Mouse (Mus musculus) spleen, adult 12 weeks (tissue): ENCODE measurements around the gene Rps2.
"Not testable (repeated sequence)": the region's sequence is repeated elsewhere in the genome, so short reads cannot be mapped to it uniquely, and the experiment has no call there.

Source experiments
- DNase-seq: peaks from one replicate; pipeline ENCODE4 v3.0.0; 2022; ENCODE audit warnings: low spot score

Rps2 gene

GRCm38 (mm10) chr17:24717943-24718342, at the start of gene Rps2, which contains the start of gene Rnf151:
Gene Rps2 (plus strand): TSS chr17:24718116.
Gene Rnf151 (minus strand): TSS chr17:24718063.
- no peak for DNase-seq

- DNase-seq, result not testable (repeated sequence)
Measured at GRCm38 (mm10) chr17:24669214-24669544, 48.7 kb upstream of the Rps2 start.

- peak; percentile 92 for DNase-seq
Measured at GRCm38 (mm10) chr17:24669545-24670245, 48.2 kb upstream of the Rps2 start, which contains the start of gene Zfp598. Gene Zfp598 (plus strand): TSS chr17:24669687.

GRCm38 (mm10) chr17:24670246-24670844, 47.6 kb upstream of the Rps2 start:
- no peak for DNase-seq

- no peak for DNase-seq
Measured at GRCm38 (mm10) chr17:24671346-24671745, 46.6 kb upstream of the Rps2 start.

GRCm38 (mm10) chr17:24672141-24672540, 45.8 kb upstream of the Rps2 start:
- DNase-seq, result no peak

GRCm38 (mm10) chr17:24674277-24674676, 43.6 kb upstream of the Rps2 start:
- DNase-seq, result no peak

- DNase-seq, result peak; percentile 60
Measured at GRCm38 (mm10) chr17:24676187-24676586, 41.7 kb upstream of the Rps2 start.

- no peak for DNase-seq
Measured at GRCm38 (mm10) chr17:24676877-24677276, 41.0 kb upstream of the Rps2 start.

- no peak for DNase-seq
Measured at GRCm38 (mm10) chr17:24677500-24678080, 40.3 kb upstream of the Rps2 start.

- DNase-seq, result peak; percentile 29
Measured at GRCm38 (mm10) chr17:24686514-24686913, 31.4 kb upstream of the Rps2 start.

- DNase-seq, result peak; percentile 52
Measured at GRCm38 (mm10) chr17:24687146-24687595, 30.7 kb upstream of the Rps2 start.

- DNase-seq, result no peak
Measured at GRCm38 (mm10) chr17:24687599-24687998, 30.3 kb upstream of the Rps2 start.

- DNase-seq, result no peak
Measured at GRCm38 (mm10) chr17:24689251-24690081, 28.4 kb upstream of the Rps2 start, which contains the start of gene Syngr3. Gene Syngr3 (minus strand): TSS chr17:24689955.

GRCm38 (mm10) chr17:24692385-24692784, 25.5 kb upstream of the Rps2 start:
- no peak for DNase-seq

- DNase-seq, result no peak
Measured at GRCm38 (mm10) chr17:24695326-24696010, 22.4 kb upstream of the Rps2 start.

GRCm38 (mm10) chr17:24696011-24696697, 21.8 kb upstream of the Rps2 start, which contains the start of the genes Gfer and Noxo1:
Gene Gfer (minus strand): TSS chr17:24696156.
Gene Noxo1 (plus strand): TSS chr17:24696234.
- peak; percentile 86 for DNase-seq

- no peak for DNase-seq
Measured at GRCm38 (mm10) chr17:24697985-24698384, 19.9 kb upstream of the Rps2 start.

GRCm38 (mm10) chr17:24698715-24699114, 19.2 kb upstream of the Rps2 start:
- no peak for DNase-seq

- no peak for DNase-seq
Measured at GRCm38 (mm10) chr17:24699473-24699872, 18.4 kb upstream of the Rps2 start.

- no peak for DNase-seq
Measured at GRCm38 (mm10) chr17:24701251-24701650, 16.7 kb upstream of the Rps2 start.
